9 mouse cellular contexts compared by ENCODE assay signal in genomic region chr1:105946581-105947540, GRCm38 (mm10). TPM values are rescaled to one million over a fixed set of nuclear protein-coding genes. Genes with fewer than 3 reads are reported as not detected.
DNase-seq lines count a peak whose midpoint lies in the region; ATAC-seq and TF ChIP-seq lines count a peak whose summit lies in the region.
"Had no signal": no experiment of that assay in that cellular context is flagged by ENCODE, and none has a peak within 500 bp of the region (broad histone marks: within the 10 kb centered on the region; RNA-seq: fewer than 3 reads in every experiment).

No protein-coding gene starts in this region.

- TF ChIP-seq POLR2A in thymus, adult 2 months (IDR thresholded peaks at IDR 0.05; ENCODE audit: control insufficient read depth, extremely low read depth, insufficient read depth, low read length, poor library complexity): no peak

- H3K4me1 ChIP-seq in midbrain, embryonic 16.5 days (ENCODE audit: control insufficient read depth, insufficient read depth, low read length): 0 out of 2 replicates have a peak, but pooled peaks cover 5% of the 10 kb centered on the region
- H3K4me1 ChIP-seq in midbrain, embryonic 13.5 days (replicated peaks): no peaks in the 10 kb centered on the region
- H3K4me1 ChIP-seq in heart, embryonic 13.5 days: peaks cover 33% of the 10 kb centered on the region
- no peaks in the 10 kb centered on the region for H3K4me1 ChIP-seq in thymus, adult 2 months (replicated peaks; ENCODE audit: control insufficient read depth, insufficient read depth, low read length)
- H3K4me1 ChIP-seq: neural tube, embryonic 12.5 days had no signal

- peak; percentile 14 for DNase-seq in adrenal gland, adult 2 months
- DNase-seq in adrenal gland, adult 8-10 months: no peak
- DNase-seq in left cerebral cortex, postnatal 36 days (ENCODE audit: low spot score in 2 of 2): peak; percentile 69 to 72
- no peak for DNase-seq in thymus, adult 2 months
- no peak for DNase-seq in liver

- H3K9ac ChIP-seq in midbrain, embryonic 16.5 days (ENCODE audit: low read depth, low read length): no peak overlapping the region
- H3K9ac ChIP-seq in midbrain, embryonic 13.5 days (replicated peaks): no peak overlapping the region
- H3K9ac ChIP-seq in heart, embryonic 13.5 days: peak overlapping the region; percentile 69
- H3K9ac ChIP-seq: neural tube, embryonic 12.5 days had no signal

- H3K4me2 ChIP-seq in midbrain, embryonic 16.5 days (ENCODE audit: low read length): no peak overlapping the region
- H3K4me2 ChIP-seq in midbrain, embryonic 13.5 days (replicated peaks): no peak overlapping the region
- H3K4me2 ChIP-seq in heart, embryonic 13.5 days: peak overlapping the region; percentile 48
- H3K4me2 ChIP-seq: neural tube, embryonic 12.5 days had no signal

- 60% methylated on average over 13 of the region's 13 CpGs for WGBS in midbrain, embryonic 16.5 days
- 70% methylated on average over 13 of the region's 13 CpGs for WGBS in midbrain, embryonic 13.5 days
- 30% methylated on average over 13 of the region's 13 CpGs for WGBS in heart, embryonic 13.5 days
- 89% methylated on average over 13 of the region's 13 CpGs for WGBS in thymus, adult 2 months

- H3K27me3 ChIP-seq in midbrain, embryonic 16.5 days (ENCODE audit: control insufficient read depth, insufficient read depth, low read depth, low read length): no peaks in the 10 kb centered on the region
- H3K27me3 ChIP-seq in midbrain, embryonic 13.5 days: no peaks in the 10 kb centered on the region
- no peaks in the 10 kb centered on the region for H3K27me3 ChIP-seq in heart, embryonic 13.5 days (replicated peaks)
- no peaks in the 10 kb centered on the region for H3K27me3 ChIP-seq in thymus, adult 2 months (ENCODE audit: control insufficient read depth, insufficient read depth, low read length)
- H3K27me3 ChIP-seq: neural tube, embryonic 12.5 days had no signal

- no peak for TF ChIP-seq CTCF in thymus, adult 2 months (IDR thresholded peaks at IDR 0.05; ENCODE audit: borderline replicate concordance, control insufficient read depth, extremely low read depth, insufficient read depth, low read length, poor library complexity)

- no peak; the same call in 1 of the 2 replicates for ATAC-seq in midbrain, embryonic 16.5 days
- no peak for ATAC-seq in midbrain, embryonic 13.5 days
- ATAC-seq in heart, embryonic 13.5 days (ENCODE audit: extremely low read depth, insufficient number of reproducible peaks, low FRiP score, low TSS enrichment): no peak

- H3K9me3 ChIP-seq in midbrain, embryonic 16.5 days (replicated peaks; ENCODE audit: control insufficient read depth, low read length, poor library complexity, severe bottlenecking): no peaks in the 10 kb centered on the region
- H3K9me3 ChIP-seq in midbrain, embryonic 13.5 days: no peaks in the 10 kb centered on the region
- no peaks in the 10 kb centered on the region for H3K9me3 ChIP-seq in heart, embryonic 13.5 days
- H3K9me3 ChIP-seq: neural tube, embryonic 12.5 days had no signal

- intact Hi-C loops in left cerebral cortex, postnatal 36 days (cut with DNase I): no loop called here

- 0 out of 2 replicates have a peak overlapping the region, but pooled peaks have one; percentile 13 for H3K27ac ChIP-seq in midbrain, embryonic 16.5 days (ENCODE audit: low read length)
- H3K27ac ChIP-seq in midbrain, embryonic 13.5 days: no peak overlapping the region
- peak overlapping the region; percentile 86 for H3K27ac ChIP-seq in heart, embryonic 13.5 days (replicated peaks)
- H3K27ac ChIP-seq in thymus, adult 2 months (ENCODE audit: control insufficient read depth, insufficient read depth, low read length): no peak overlapping the region
- H3K27ac ChIP-seq: neural tube, embryonic 12.5 days had no signal

- no peaks in the 10 kb centered on the region for H3K36me3 ChIP-seq in midbrain, embryonic 16.5 days (ENCODE audit: control insufficient read depth, insufficient read depth, low read length)
- no peaks in the 10 kb centered on the region for H3K36me3 ChIP-seq in midbrain, embryonic 13.5 days
- H3K36me3 ChIP-seq in heart, embryonic 13.5 days: no peaks in the 10 kb centered on the region
- H3K36me3 ChIP-seq in thymus, adult 2 months (ENCODE audit: control insufficient read depth, insufficient read depth, low read length): no peaks in the 10 kb centered on the region
- H3K36me3 ChIP-seq: neural tube, embryonic 12.5 days had no signal

- H3K4me3 ChIP-seq in midbrain, embryonic 16.5 days (ENCODE audit: low read depth, low read length): no peak overlapping the region
- H3K4me3 ChIP-seq in midbrain, embryonic 13.5 days (replicated peaks): no peak overlapping the region
- peak overlapping the region; percentile 11; the same call in 1 of the 2 replicates for H3K4me3 ChIP-seq in heart, embryonic 13.5 days
- no peak overlapping the region for H3K4me3 ChIP-seq in thymus, adult 2 months (ENCODE audit: control insufficient read depth, insufficient read depth, low read length)
- H3K4me3 ChIP-seq: neural tube, embryonic 12.5 days had no signal

RNA-seq across cellular contexts. Expression of gene Zcchc2, which starts 43.3 kb away (rescaled TPM):
- total RNA-seq in adrenal gland, adult 2 months (2021): 10 to 100 TPM; 13.3 to 21.2 TPM
- 17.2 and 18.3 TPM in 2 replicates for polyA plus RNA-seq in adrenal gland, adult 2 months (2012; rRNA removed)
- total RNA-seq in adrenal gland, adult 8-10 months (2022): 10 to 100 TPM; 18.1 to 20.1 (median 19.8) TPM
- 2.7 and 3.4 TPM in 2 replicates for polyA plus RNA-seq in midbrain, embryonic 16.5 days (2015; fragmentation: Nextera tagmentation; extraction: Ambion mirVana)
- polyA plus RNA-seq in midbrain, embryonic 13.5 days (2015; fragmentation: Nextera tagmentation; extraction: Ambion mirVana): 2.1 and 2.2 TPM in 2 replicates
- 1.3 and 1.5 TPM in 2 replicates for polyA plus RNA-seq in heart, embryonic 13.5 days (2015; fragmentation: Nextera tagmentation; extraction: Ambion mirVana)
- 10 to 100 TPM; 24.3 to 24.4 TPM for total RNA-seq in left cerebral cortex, postnatal 36 days (2021)
- 36.5 and 38.2 TPM in 2 replicates for polyA plus RNA-seq in thymus, adult 2 months (2012; rRNA removed)

Comparison
In these comparisons a context has a peak if more than half of its experiments do, and no peak if none do; other contexts are left out.
1. DNase-seq: peak in adrenal gland, adult 2 months (single experiment) and left cerebral cortex, postnatal 36 days (2 of 2); none in adrenal gland, adult 8-10 months (single experiment), thymus, adult 2 months (single experiment) and liver (single experiment).
2. H3K27ac ChIP-seq: peak in midbrain, embryonic 16.5 days (single experiment) and heart, embryonic 13.5 days (single experiment); none in midbrain, embryonic 13.5 days (single experiment) and thymus, adult 2 months (single experiment).